Mouse (Mus musculus) ovary, adult 10 weeks (tissue): ENCODE results near the gene Sstr4. TPM values are rescaled to one million over a fixed set of nuclear protein-coding genes. Genes with fewer than 3 reads are reported as not detected.

ENCODE experiments used
- polyA plus RNA-seq: library from polyadenylated mRNA; stranded (reverse); fragments of 350-450 nt; fragmentation: Illumina TruSeq; extraction: RNeasy Lipid Tissue Mini Kit (QIAGEN cat#74804); gene quantifications from one replicate; pipeline ENCODE4 v1.2.3, GENCODE M21; 2014

The Sstr4 gene
- not detected for polyA plus RNA-seq

GRCm38 (mm10) chr2:148395131-148396051, at the start of gene Sstr4:
Gene Sstr4, plus strand, starts transcription at chr2:148395344.

GRCm38 (mm10) chr2:148407870-148408760, 13.0 kb downstream of the Sstr4 start, which contains the start of gene Thbd:
Gene Thbd, minus strand, starts transcription at chr2:148408188.

GRCm38 (mm10) chr2:148443249-148443958, 48.3 kb downstream of the Sstr4 start, which contains the start of gene Cd93:
Gene Cd93, minus strand, starts transcription at chr2:148443563.

Other genes with a start within 250 kb of the Sstr4 start
- 51.6 TPM for gene Thbd, start 12.8 kb downstream of the Sstr4 start, polyA plus RNA-seq
- 60.2 TPM for gene Cd93, start 48.2 kb downstream of the Sstr4 start, polyA plus RNA-seq